Mouse (Mus musculus) small intestine, adult 2 months (tissue): Measurements from ENCODE around the gene Pla1a.

Experiments
- CTCF ChIP-seq: fragments of 200-500 bp; IDR thresholded peaks from 2 replicates; pipeline ENCODE4 v1.5.1; 2012; ENCODE audit warnings: low read depth, mild to moderate bottlenecking, control low read depth, inconsistent platforms, low read length, moderate library complexity, mixed read lengths; ENCODE audit not compliant: insufficient replicate concordance, insufficient read length; ENCODE audit errors: extremely low read depth
- POLR2A ChIP-seq: fragments of 200-500 bp; IDR thresholded peaks from 2 replicates; pipeline ENCODE4 v1.6.1; 2012; ENCODE audit warnings: low read depth, mild to moderate bottlenecking, control low read depth, inconsistent platforms, low read length, moderate library complexity

GRCm38 (mm10) chr16:38447366-38447765 is 14.4 kb upstream of the Pla1a start:
- TF ChIP-seq POLR2A: no peak
- TF ChIP-seq CTCF: no peak
